In genomic region chr8:11730271-11730940, GRCm38 (mm10) we compare ENCODE assay signal across 10 mouse cellular contexts. TPM values are rescaled to one million over a fixed set of nuclear protein-coding genes. Genes with fewer than 3 reads are reported as not detected.
A peak's percentile ranks its signal among the peaks of the same experiment; 100 is the strongest.
DNase-seq lines count a peak whose midpoint lies in the region; ATAC-seq and TF ChIP-seq lines count a peak whose summit lies in the region.
"Had no signal": no experiment of that assay in that cellular context is flagged by ENCODE, and none has a peak within 500 bp of the region (broad histone marks: within the 10 kb centered on the region; RNA-seq: fewer than 3 reads in every experiment).

No protein-coding gene starts in this region.

- H3K4me3 ChIP-seq in heart, embryonic 15.5 days, result peak overlapping the region; percentile 8; the same call in 1 of the 2 replicates
- H3K4me3 ChIP-seq in heart, embryonic 11.5 days (ENCODE audit: low read depth, low read length), result no peak overlapping the region
- H3K4me3 ChIP-seq in embryonic facial prominence, embryonic 14.5 days (ENCODE audit: low read depth, low read length), result peak overlapping the region; percentile 13
- H3K4me3 ChIP-seq in hindbrain, postnatal 0 days (ENCODE audit: low read length), result peak overlapping the region; percentile 56
- H3K4me3 ChIP-seq in midbrain, embryonic 14.5 days (replicated peaks; ENCODE audit: low read depth, low read length), result peak overlapping the region; percentile 76
- H3K4me3 ChIP-seq: erythroblast, embryonic 14.5 days had no signal

- no peak for ATAC-seq in heart, embryonic 15.5 days (replicated peaks; ENCODE audit: insufficient number of reproducible peaks, insufficient read depth, low FRiP score, low read depth)
- ATAC-seq in heart, embryonic 11.5 days (replicated peaks; ENCODE audit: insufficient number of reproducible peaks, low FRiP score, low TSS enrichment), result no peak
- ATAC-seq in embryonic facial prominence, embryonic 14.5 days (ENCODE audit: low read depth), result no peak
- no peak for ATAC-seq in hindbrain, postnatal 0 days
- ATAC-seq in midbrain, embryonic 14.5 days (ENCODE audit: low FRiP score, low TSS enrichment), result no peak
- no peak for ATAC-seq in erythroid progenitor cell, adult 5-6 weeks (replicated peaks; ENCODE audit: low FRiP score, poor library complexity, severe bottlenecking)

- peaks cover 37% of the 10 kb centered on the region for H3K4me1 ChIP-seq in heart, embryonic 15.5 days (replicated peaks)
- peaks cover 5% of the 10 kb centered on the region for H3K4me1 ChIP-seq in heart, embryonic 11.5 days (ENCODE audit: control insufficient read depth, insufficient read depth, low read length)
- peaks cover 20% of the 10 kb centered on the region for H3K4me1 ChIP-seq in embryonic facial prominence, embryonic 14.5 days (ENCODE audit: control insufficient read depth, insufficient read depth, low read length)
- peaks cover 13% of the 10 kb centered on the region for H3K4me1 ChIP-seq in hindbrain, postnatal 0 days (ENCODE audit: insufficient read depth, low read length)
- peaks cover 22% of the 10 kb centered on the region for H3K4me1 ChIP-seq in midbrain, embryonic 14.5 days (ENCODE audit: control insufficient read depth, insufficient read depth, low read length)

- H3K9ac ChIP-seq in heart, embryonic 15.5 days, result 0 out of 2 replicates have a peak overlapping the region, but pooled peaks have one; percentile 5
- H3K9ac ChIP-seq in heart, embryonic 11.5 days (ENCODE audit: low read depth, low read length), result no peak overlapping the region
- peak overlapping the region; percentile 12; the same call in 1 of the 2 replicates for H3K9ac ChIP-seq in embryonic facial prominence, embryonic 14.5 days (ENCODE audit: low read depth, low read length)
- H3K9ac ChIP-seq in hindbrain, postnatal 0 days (replicated peaks; ENCODE audit: low read length), result no peak overlapping the region
- H3K9ac ChIP-seq in midbrain, embryonic 14.5 days (replicated peaks; ENCODE audit: low read length), result peak overlapping the region; percentile 16; the same call in 1 of the 2 replicates

- H3K4me2 ChIP-seq in heart, embryonic 15.5 days, result peak overlapping the region; percentile 90
- no peak overlapping the region; the same call in 1 of the 2 replicates for H3K4me2 ChIP-seq in heart, embryonic 11.5 days
- H3K4me2 ChIP-seq in embryonic facial prominence, embryonic 14.5 days (ENCODE audit: low read depth, low read length), result peak overlapping the region; percentile 87
- H3K4me2 ChIP-seq in hindbrain, postnatal 0 days (ENCODE audit: low read depth, low read length), result peak overlapping the region; percentile 66
- peak overlapping the region; percentile 74 for H3K4me2 ChIP-seq in midbrain, embryonic 14.5 days (ENCODE audit: low read length)

- H3K9me3 ChIP-seq in heart, embryonic 15.5 days (replicated peaks), result no peaks in the 10 kb centered on the region
- H3K9me3 ChIP-seq in heart, embryonic 11.5 days (replicated peaks; ENCODE audit: control insufficient read depth, low read length), result no peaks in the 10 kb centered on the region
- no peaks in the 10 kb centered on the region for H3K9me3 ChIP-seq in embryonic facial prominence, embryonic 14.5 days (ENCODE audit: control insufficient read depth, low read length)
- H3K9me3 ChIP-seq in hindbrain, postnatal 0 days (ENCODE audit: low read length), result no peaks in the 10 kb centered on the region
- H3K9me3 ChIP-seq in midbrain, embryonic 14.5 days (ENCODE audit: control insufficient read depth, low read length), result no peaks in the 10 kb centered on the region

- H3K27ac ChIP-seq in heart, embryonic 15.5 days, result peak overlapping the region; percentile 37
- no peak overlapping the region for H3K27ac ChIP-seq in heart, embryonic 11.5 days (ENCODE audit: low read depth, low read length)
- H3K27ac ChIP-seq in embryonic facial prominence, embryonic 14.5 days (replicated peaks; ENCODE audit: low read depth, low read length), result peak overlapping the region; percentile 72
- no peak overlapping the region for H3K27ac ChIP-seq in hindbrain, postnatal 0 days
- H3K27ac ChIP-seq in midbrain, embryonic 14.5 days (replicated peaks; ENCODE audit: low read depth, low read length), result no peak overlapping the region

- H3K27me3 ChIP-seq in heart, embryonic 15.5 days, result peaks cover 34% of the 10 kb centered on the region
- H3K27me3 ChIP-seq in heart, embryonic 11.5 days (ENCODE audit: control insufficient read depth, insufficient read depth, low read length), result peaks cover 21% of the 10 kb centered on the region
- H3K27me3 ChIP-seq in embryonic facial prominence, embryonic 14.5 days (replicated peaks; ENCODE audit: control insufficient read depth, insufficient read depth, low read length), result peaks cover 26% of the 10 kb centered on the region
- no peaks in the 10 kb centered on the region for H3K27me3 ChIP-seq in hindbrain, postnatal 0 days (ENCODE audit: insufficient read depth, low read length)
- 0 out of 2 replicates have a peak, but pooled peaks cover 3% of the 10 kb centered on the region for H3K27me3 ChIP-seq in midbrain, embryonic 14.5 days (ENCODE audit: control insufficient read depth, insufficient read depth, low read length)

- TF ChIP-seq CTCF in hindbrain, postnatal 0 days (IDR thresholded peaks at IDR 0.05; ENCODE audit: low read depth), result no peak

- no peaks in the 10 kb centered on the region; the same call in 1 of the 2 replicates for H3K36me3 ChIP-seq in heart, embryonic 15.5 days
- no peaks in the 10 kb centered on the region for H3K36me3 ChIP-seq in heart, embryonic 11.5 days (ENCODE audit: control insufficient read depth, insufficient read depth, low read length)
- no peaks in the 10 kb centered on the region for H3K36me3 ChIP-seq in embryonic facial prominence, embryonic 14.5 days (ENCODE audit: control insufficient read depth, insufficient read depth, low read length)
- H3K36me3 ChIP-seq in hindbrain, postnatal 0 days (ENCODE audit: insufficient read depth, low read length), result no peaks in the 10 kb centered on the region
- H3K36me3 ChIP-seq in midbrain, embryonic 14.5 days (ENCODE audit: control insufficient read depth, insufficient read depth, low read length), result peaks cover 15% of the 10 kb centered on the region

- DNase-seq in embryonic facial prominence, embryonic 14.5 days (ENCODE audit: low spot score), result peak; percentile 79
- no peak for DNase-seq in hindbrain, postnatal 0 days (ENCODE audit: low spot score)
- DNase-seq in midbrain, embryonic 14.5 days, result no peak
- DNase-seq in layer of hippocampus, adult 9-10 months (ENCODE audit: low spot score), result no peak
- no peak for DNase-seq in cerebellum, adult 11 months

- 47% methylated on average over 12 of the region's 12 CpGs for WGBS in heart, embryonic 15.5 days
- WGBS in heart, embryonic 11.5 days (ENCODE audit: insufficient replicate concordance), result 60% methylated on average over 12 of the region's 12 CpGs
- WGBS in embryonic facial prominence, embryonic 14.5 days, result 25% methylated on average over 11 of the region's 12 CpGs
- WGBS in hindbrain, postnatal 0 days, result 45% methylated on average over 12 of the region's 12 CpGs
- 75% methylated on average over 12 of the region's 12 CpGs for WGBS in midbrain, embryonic 14.5 days

RNA-seq across cellular contexts. Expression of gene Arhgef7, which starts 2.9 kb away (rescaled TPM):
- 59.9 and 67.6 TPM in 2 replicates for polyA plus RNA-seq in heart, embryonic 15.5 days (2015; fragmentation: Nextera tagmentation; extraction: Ambion mirVana)
- 46.4 and 53.2 TPM in 2 replicates for polyA plus RNA-seq in heart, embryonic 11.5 days (2014; fragmentation: Nextera tagmentation; extraction: Ambion mirVana)
- 45.7 and 48.1 TPM in 2 replicates for polyA plus RNA-seq in embryonic facial prominence, embryonic 14.5 days (2014; fragmentation: Nextera tagmentation; extraction: Ambion mirVana)
- total RNA-seq in hindbrain, postnatal 0 days (2014; rRNA removed), result 101 and 105 TPM in 2 replicates
- 49.7 and 53.9 TPM in 2 replicates for polyA plus RNA-seq in hindbrain, postnatal 0 days (2015; fragmentation: Nextera tagmentation; extraction: Ambion mirVana)
- 78.3 and 84.0 TPM in 2 replicates for polyA plus RNA-seq in midbrain, embryonic 14.5 days (2014; fragmentation: Nextera tagmentation; extraction: Ambion mirVana)
- 4.3 and 12.2 TPM in 2 replicates for total RNA-seq in erythroid progenitor cell, adult 5-6 weeks (2015; ENCODE audit: low replicate concordance)
- total RNA-seq in erythroid progenitor cell, adult 5-6 weeks (2017; ENCODE audit: low replicate concordance), result 12.9 and 15.0 TPM in 2 replicates

RNA-seq across cellular contexts. Expression of gene 1700016D06Rik, which starts 29.5 kb away (rescaled TPM):
- polyA plus RNA-seq in heart, embryonic 15.5 days (2015; fragmentation: Nextera tagmentation; extraction: Ambion mirVana), result not detected in 2 replicates
- not detected in 2 replicates for polyA plus RNA-seq in heart, embryonic 11.5 days (2014; fragmentation: Nextera tagmentation; extraction: Ambion mirVana)
- 0.26 TPM in 1 of 2 replicates, not detected in the other for polyA plus RNA-seq in embryonic facial prominence, embryonic 14.5 days (2014; fragmentation: Nextera tagmentation; extraction: Ambion mirVana)
- total RNA-seq in hindbrain, postnatal 0 days (2014; rRNA removed), result not detected in 2 replicates
- polyA plus RNA-seq in hindbrain, postnatal 0 days (2015; fragmentation: Nextera tagmentation; extraction: Ambion mirVana), result 0.82 TPM in 1 of 2 replicates, not detected in the other
- polyA plus RNA-seq in midbrain, embryonic 14.5 days (2014; fragmentation: Nextera tagmentation; extraction: Ambion mirVana), result not detected in 2 replicates
- total RNA-seq in erythroid progenitor cell, adult 5-6 weeks (2015; ENCODE audit: low replicate concordance), result not detected in 2 replicates
- not detected in 2 replicates for total RNA-seq in erythroid progenitor cell, adult 5-6 weeks (2017; ENCODE audit: low replicate concordance)
- polyA plus RNA-seq: erythroblast, embryonic 14.5 days; stomach, embryonic 16.5 days had no signal

Comparison
In these comparisons a context has a peak if more than half of its experiments do, and no peak if none do; other contexts are left out.
1. H3K27ac ChIP-seq: peak in heart, embryonic 15.5 days (single experiment) and embryonic facial prominence, embryonic 14.5 days (single experiment); none in heart, embryonic 11.5 days (single experiment), hindbrain, postnatal 0 days (single experiment) and midbrain, embryonic 14.5 days (single experiment).
2. H3K9ac ChIP-seq: peak in heart, embryonic 15.5 days (single experiment), embryonic facial prominence, embryonic 14.5 days (single experiment) and midbrain, embryonic 14.5 days (single experiment); none in heart, embryonic 11.5 days (single experiment) and hindbrain, postnatal 0 days (single experiment).